Mouse (Mus musculus): ENCODE results near the gene Cadps2. TPM values are rescaled to one million over a fixed set of nuclear protein-coding genes. Genes with fewer than 3 reads are reported as not detected.

The Cadps2 gene
- total and polyA plus RNA-seq, 3 experiments = not detected

- in situ Hi-C loops (cut with MboI; ENCODE audit: low pct_ligation_motif_present, low pct_unique_long_range_greater_than_20kb, low sequenced_read_pairs) (no loop called here), dilution Hi-C loops (cut with MboI; ENCODE audit: extremely low pct_ligation_motif_present, extremely low pct_unique_long_range_greater_than_20kb, low sequenced_read_pairs) (no loop called here)
- H3K27me3 ChIP-seq (replicated peaks) = no peaks in the 10 kb centered on the region
- no peak overlapping the region for H3K4me2 ChIP-seq (ENCODE audit: insufficient read depth, low read depth, poor library complexity, severe bottlenecking)
- no peak for DNase-seq (ENCODE audit: extremely low read depth)
- TF ChIP-seq CHD2 (IDR thresholded peaks at IDR 0.05; ENCODE audit: low read length) (no peak), PAX5 (IDR thresholded peaks at IDR 0.05; ENCODE audit: low read length) (no peak), GABPA (IDR thresholded peaks at IDR 0.05; ENCODE audit: insufficient replicate concordance, low read depth, low read length) (no peak), KAT2A (IDR thresholded peaks at IDR 0.05; ENCODE audit: insufficient replicate concordance, low read length) (no peak), MYC (IDR thresholded peaks at IDR 0.05; ENCODE audit: low read depth, low read length) (no peak), POLR2AphosphoS2 (IDR thresholded peaks at IDR 0.05; ENCODE audit: low read depth, low read length) (no peak), JUN (IDR thresholded peaks at IDR 0.05; ENCODE audit: insufficient read depth, low read depth, low read length) (no peak), ZC3H11A (IDR thresholded peaks at IDR 0.05; ENCODE audit: low read depth, low read length) (no peak), IRF4 (IDR thresholded peaks at IDR 0.05; ENCODE audit: low read depth, low read length) (no peak), CTCF (conservative IDR thresholded peaks at IDR 0.05 in 1 of 2, IDR thresholded peaks at IDR 0.05 in 1 of 2; ENCODE audit: low read depth in 2 of 2, low read length in 2 of 2) (no peak), USF1 (IDR thresholded peaks at IDR 0.05; ENCODE audit: low read depth, low read length) (no peak)
- H3K9ac ChIP-seq (ENCODE audit: insufficient read depth, low read depth) = no peak overlapping the region
- no peak overlapping the region for H3K4me3 ChIP-seq (replicated peaks in 1 of 3; ENCODE audit: low read depth in 2 of 3, low read length in 2 of 3, poor library complexity in 1 of 3)
- no peaks in the 10 kb centered on the region for H3K79me2 ChIP-seq (replicated peaks; ENCODE audit: control insufficient read depth, extremely low read depth, insufficient read depth, poor library complexity, severe bottlenecking)
- H3K27ac ChIP-seq (ENCODE audit: insufficient read depth, low read depth) = no peak overlapping the region
- H3K36me3 ChIP-seq (replicated peaks in 1 of 2; ENCODE audit: control insufficient read depth in 1 of 2, insufficient read depth in 1 of 2, low read length in 1 of 2) = no peaks in the 10 kb centered on the region
- peaks cover 2% of the 10 kb centered on the region for H3K9me3 ChIP-seq (replicated peaks; ENCODE audit: low read length)
- H3K4me1 ChIP-seq (ENCODE audit: control insufficient read depth in 1 of 2, insufficient read depth in 2 of 2) = no peaks in the 10 kb centered on the region
Measured at GRCm38 (mm10) chr6:23353480-23353879, 485.7 kb downstream of the Cadps2 start.

GRCm38 (mm10) chr6:23337411-23338063, 501.7 kb downstream of the Cadps2 start:
- Histone ChIP-seq H3K9ac (ENCODE audit: insufficient read depth, low read depth) (no peak overlapping the region), H3K79me2 (replicated peaks; ENCODE audit: control insufficient read depth, extremely low read depth, insufficient read depth, poor library complexity, severe bottlenecking) (no peaks in the 10 kb centered on the region), H3K27me3 (replicated peaks) (no peaks in the 10 kb centered on the region), H3K4me3 (replicated peaks in 1 of 3; ENCODE audit: low read depth in 2 of 3, low read length in 2 of 3, poor library complexity in 1 of 3) (no peak overlapping the region), H3K9me3 (replicated peaks; ENCODE audit: low read length) (peaks cover 2% of the 10 kb centered on the region), H3K27ac (ENCODE audit: insufficient read depth, low read depth) (no peak overlapping the region), H3K4me1 (ENCODE audit: control insufficient read depth in 1 of 2, insufficient read depth in 2 of 2) (no peaks in the 10 kb centered on the region), H3K4me2 (ENCODE audit: insufficient read depth, low read depth, poor library complexity, severe bottlenecking) (no peak overlapping the region), H3K36me3 (replicated peaks in 1 of 2; ENCODE audit: control insufficient read depth in 1 of 2, insufficient read depth in 1 of 2, low read length in 1 of 2) (no peaks in the 10 kb centered on the region)
- in situ Hi-C loops (cut with MboI; ENCODE audit: low pct_ligation_motif_present, low pct_unique_long_range_greater_than_20kb, low sequenced_read_pairs) = no loop called here
- DNase-seq (ENCODE audit: extremely low read depth) = no peak
- no peak for TF ChIP-seq KAT2A (IDR thresholded peaks at IDR 0.05; ENCODE audit: insufficient replicate concordance, low read length)
- no peak for TF ChIP-seq ZC3H11A (IDR thresholded peaks at IDR 0.05; ENCODE audit: low read depth, low read length)
- no peak for TF ChIP-seq MYC (IDR thresholded peaks at IDR 0.05; ENCODE audit: low read depth, low read length)
- TF ChIP-seq SMC3 (IDR thresholded peaks at IDR 0.05; ENCODE audit: low read depth, low read length) = no peak
- no peak for TF ChIP-seq ZMIZ1 (IDR thresholded peaks at IDR 0.05; ENCODE audit: low read depth, low read length)
- TF ChIP-seq PAX5 (IDR thresholded peaks at IDR 0.05; ENCODE audit: low read length) = no peak
- no peak for TF ChIP-seq E2F4 (IDR thresholded peaks at IDR 0.05; ENCODE audit: insufficient replicate concordance, low read depth, low read length)
- dilution Hi-C loops (cut with MboI; ENCODE audit: extremely low pct_ligation_motif_present, extremely low pct_unique_long_range_greater_than_20kb, low sequenced_read_pairs) = no loop called here

Measured in CH12.LX (cell line).